Mouse (Mus musculus): Measurements from ENCODE around the gene Hras.

DNA sequence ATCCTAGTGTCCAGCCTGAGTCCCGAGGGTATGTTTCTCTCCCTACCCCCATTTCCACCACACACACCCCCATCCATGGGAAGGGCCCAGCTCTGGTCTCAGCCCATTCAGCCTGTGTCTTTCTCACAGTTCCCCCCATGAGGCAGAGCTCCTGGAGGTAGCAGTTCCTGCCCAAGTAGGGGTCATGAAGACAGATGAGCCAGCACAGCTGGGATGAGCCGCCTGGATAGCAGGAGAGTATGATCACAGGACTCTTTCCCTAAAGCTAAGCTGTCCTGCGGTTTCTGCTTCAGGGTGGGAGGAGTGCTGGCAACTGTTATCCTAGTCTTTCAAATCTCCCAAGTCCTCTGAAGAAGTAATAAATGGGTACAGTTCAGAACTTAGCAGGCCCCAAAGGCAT is 24.3 kb upstream of the Hras start:
- TF ChIP-seq CTCF (IDR thresholded peaks at IDR 0.05; ENCODE audit: borderline replicate concordance, control insufficient read depth, extremely low read depth, insufficient read depth, low read length, poor library complexity) (no peak), POLR2A (IDR thresholded peaks at IDR 0.05; ENCODE audit: control insufficient read depth, extremely low read depth, insufficient read depth, low read length, poor library complexity) (no peak)
